Mouse (Mus musculus) embryonic facial prominence, embryonic 10.5 days (tissue): ENCODE measurements around the gene Lrrc49. TPM values are rescaled to one million over a fixed set of nuclear protein-coding genes. Genes with fewer than 3 reads are reported as not detected.

Source experiments
- DNase-seq: peaks from one replicate; pipeline ENCODE4 v3.0.0-alpha.2; 2017; ENCODE audit warnings: low spot score
- H3K27ac ChIP-seq: fragments of 300-500 bp; sonication (generic); replicated peaks from 2 replicates; pipeline ENCODE4 v1.5.1; 2016; ENCODE audit warnings: mild to moderate bottlenecking
- H3K27me3 ChIP-seq: fragments of 300-500 bp; sonication (generic); replicated peaks from 2 replicates; pipeline ENCODE4 v1.6.1; 2016; ENCODE audit warnings: low read depth, mild to moderate bottlenecking; ENCODE audit not compliant: poor library complexity, severe bottlenecking
- H3K36me3 ChIP-seq: fragments of 300-500 bp; sonication (generic); replicated peaks from 2 replicates; pipeline ENCODE4 v1.6.1; 2016; ENCODE audit warnings: mild to moderate bottlenecking, moderate library complexity
- H3K4me1 ChIP-seq: fragments of 300-500 bp; sonication (generic); 2 replicates; pipeline ENCODE4 v1.6.1; 2016
- H3K4me3 ChIP-seq: fragments of 300-500 bp; sonication (generic); 2 replicates; pipeline ENCODE4 v1.5.1; 2016; ENCODE audit warnings: mild to moderate bottlenecking, moderate library complexity
- H3K9me3 ChIP-seq: fragments of 300-500 bp; sonication (generic); 2 replicates; pipeline ENCODE4 v1.6.1; 2016; ENCODE audit warnings: mild to moderate bottlenecking
- WGBS: fragments of 180-500 bp; shearing (Covaris S2); methylation state at CpG from one replicate; pipeline ENCODE4 v1.1.7; 2016; 5-methylcytosine and 5-hydroxymethylcytosine counted together
- polyA plus RNA-seq: library from polyadenylated mRNA; unstranded; fragments of >200 nt; fragmentation: Nextera tagmentation; extraction: Ambion mirVana; gene quantifications from 2 replicates; pipeline ENCODE4 v1.2.1, GENCODE M21; 2016

Gene Lrrc49
- polyA plus RNA-seq, 1 experiment from 2014 or later = 27.1 TPM

- H3K4me1 ChIP-seq = 0 out of 2 replicates have a peak, but pooled peaks cover 4% of the 10 kb centered on the region
Measured at GRCm38 (mm10) chr9:60665535-60665934, 22.4 kb downstream of the Lrrc49 start.

GRCm38 (mm10) chr9:60664866-60665265, 23.1 kb downstream of the Lrrc49 start:
- Histone ChIP-seq H3K4me1 (0 out of 2 replicates have a peak, but pooled peaks cover 4% of the 10 kb centered on the region), H3K9me3 (no peaks in the 10 kb centered on the region), H3K4me3 (no peak overlapping the region), H3K36me3 (peaks cover 51% of the 10 kb centered on the region), H3K27ac (no peak overlapping the region), H3K27me3 (no peaks in the 10 kb centered on the region)
- WGBS = 89% methylated on average over 5 of the region's 5 CpGs
- no peak for DNase-seq

More at GRCm38 (mm10) chr9:60665535-60665934, 22.4 kb downstream of the Lrrc49 start:
- H3K4me3 ChIP-seq = no peak overlapping the region
- H3K36me3 ChIP-seq = peaks cover 56% of the 10 kb centered on the region
- no peaks in the 10 kb centered on the region for H3K9me3 ChIP-seq
- H3K27ac ChIP-seq = no peak overlapping the region
- H3K27me3 ChIP-seq = no peaks in the 10 kb centered on the region
- DNase-seq = no peak
- WGBS = 90% methylated on average over 3 of the region's 3 CpGs

GRCm38 (mm10) chr9:60664385-60664784, 23.6 kb downstream of the Lrrc49 start:
- peaks cover 47% of the 10 kb centered on the region for H3K36me3 ChIP-seq

GRCm38 (mm10) chr9:60662936-60663335, 25.0 kb downstream of the Lrrc49 start:
- no peak for DNase-seq
- Histone ChIP-seq H3K9me3 (no peaks in the 10 kb centered on the region), H3K27me3 (no peaks in the 10 kb centered on the region), H3K27ac (no peak overlapping the region), H3K4me3 (no peak overlapping the region), H3K4me1 (0 out of 2 replicates have a peak, but pooled peaks cover 4% of the 10 kb centered on the region), H3K36me3 (peaks cover 33% of the 10 kb centered on the region)
- WGBS = 75% methylated on average over 2 of the region's 2 CpGs

More at GRCm38 (mm10) chr9:60664385-60664784, 23.6 kb downstream of the Lrrc49 start:
- no peak overlapping the region for H3K4me3 ChIP-seq
- 0 out of 2 replicates have a peak, but pooled peaks cover 4% of the 10 kb centered on the region for H3K4me1 ChIP-seq
- WGBS = 96% methylated on average over 12 of the region's 12 CpGs
- no peak overlapping the region for H3K27ac ChIP-seq
- no peaks in the 10 kb centered on the region for H3K9me3 ChIP-seq
- H3K27me3 ChIP-seq = no peaks in the 10 kb centered on the region
- DNase-seq = no peak

GRCm38 (mm10) chr9:60653582-60653981, 34.4 kb downstream of the Lrrc49 start:
- Histone ChIP-seq H3K27me3 (no peaks in the 10 kb centered on the region), H3K9me3 (no peaks in the 10 kb centered on the region), H3K4me1 (peaks cover 6% of the 10 kb centered on the region; the same call in 1 of the 2 replicates), H3K36me3 (no peaks in the 10 kb centered on the region), H3K4me3 (no peak overlapping the region), H3K27ac (no peak overlapping the region)
- DNase-seq = no peak

- DNase-seq = no peak
- Histone ChIP-seq H3K4me3 (no peak overlapping the region), H3K36me3 (no peaks in the 10 kb centered on the region), H3K27me3 (no peaks in the 10 kb centered on the region), H3K4me1 (peaks cover 6% of the 10 kb centered on the region; the same call in 1 of the 2 replicates), H3K27ac (no peak overlapping the region), H3K9me3 (no peaks in the 10 kb centered on the region)
- 86% methylated on average over 1 of the region's 1 CpGs for WGBS
Measured at GRCm38 (mm10) chr9:60653137-60653536, 34.8 kb downstream of the Lrrc49 start.

GRCm38 (mm10) chr9:60650277-60650676, 37.7 kb downstream of the Lrrc49 start:
- 76% methylated on average over 6 of the region's 6 CpGs for WGBS
- Histone ChIP-seq H3K36me3 (peaks cover 5% of the 10 kb centered on the region; the same call in 1 of the 2 replicates), H3K4me3 (no peak overlapping the region), H3K27ac (no peak overlapping the region), H3K9me3 (no peaks in the 10 kb centered on the region), H3K4me1 (peaks cover 6% of the 10 kb centered on the region; the same call in 1 of the 2 replicates), H3K27me3 (no peaks in the 10 kb centered on the region)
- DNase-seq = no peak

- H3K27me3 ChIP-seq = no peaks in the 10 kb centered on the region
- H3K9me3 ChIP-seq = no peaks in the 10 kb centered on the region
- H3K36me3 ChIP-seq = peaks cover 9% of the 10 kb centered on the region; the same call in 1 of the 2 replicates
- peak overlapping the region; percentile 3; the same call in 1 of the 2 replicates for H3K27ac ChIP-seq
- no peak for DNase-seq
- peaks cover 6% of the 10 kb centered on the region; the same call in 1 of the 2 replicates for H3K4me1 ChIP-seq
- 62% methylated on average over 18 of the region's 18 CpGs for WGBS
- H3K4me3 ChIP-seq = no peak overlapping the region
Measured at GRCm38 (mm10) chr9:60648981-60649975, 38.7 kb downstream of the Lrrc49 start.

GRCm38 (mm10) chr9:60633601-60634000, 54.4 kb downstream of the Lrrc49 start:
- H3K4me3 ChIP-seq = no peak overlapping the region
- 48% methylated on average over 2 of the region's 2 CpGs for WGBS
- H3K27me3 ChIP-seq = no peaks in the 10 kb centered on the region
- H3K9me3 ChIP-seq = no peaks in the 10 kb centered on the region
- H3K27ac ChIP-seq = no peak overlapping the region
- DNase-seq = no peak
- H3K36me3 ChIP-seq = no peaks in the 10 kb centered on the region
- peaks cover 11% of the 10 kb centered on the region for H3K4me1 ChIP-seq

- DNase-seq = no peak
- no peak overlapping the region for H3K27ac ChIP-seq
- peaks cover 8% of the 10 kb centered on the region for H3K4me1 ChIP-seq
- H3K36me3 ChIP-seq = no peaks in the 10 kb centered on the region
- H3K9me3 ChIP-seq = no peaks in the 10 kb centered on the region
- WGBS = 84% methylated on average over 7 of the region's 7 CpGs
- no peak overlapping the region for H3K4me3 ChIP-seq
- H3K27me3 ChIP-seq = no peaks in the 10 kb centered on the region
Measured at GRCm38 (mm10) chr9:60626311-60626791, 61.6 kb downstream of the Lrrc49 start.

GRCm38 (mm10) chr9:60625895-60626294, 62.1 kb downstream of the Lrrc49 start:
- 56% methylated on average over 2 of the region's 2 CpGs for WGBS
- H3K27ac ChIP-seq = no peak overlapping the region
- no peak for DNase-seq
- no peaks in the 10 kb centered on the region for H3K36me3 ChIP-seq
- H3K9me3 ChIP-seq = no peaks in the 10 kb centered on the region
- no peak overlapping the region for H3K4me3 ChIP-seq
- H3K4me1 ChIP-seq = peaks cover 8% of the 10 kb centered on the region
- no peaks in the 10 kb centered on the region for H3K27me3 ChIP-seq

GRCm38 (mm10) chr9:60616946-60617345, 71.0 kb downstream of the Lrrc49 start:
- Histone ChIP-seq H3K36me3 (peaks cover 4% of the 10 kb centered on the region; the same call in 1 of the 2 replicates), H3K4me1 (no peaks in the 10 kb centered on the region), H3K27me3 (no peaks in the 10 kb centered on the region), H3K4me3 (no peak overlapping the region), H3K9me3 (no peaks in the 10 kb centered on the region), H3K27ac (no peak overlapping the region)
- 79% methylated on average over 9 of the region's 9 CpGs for WGBS
- DNase-seq = no peak
